Mouse (Mus musculus) splenic B cell, adult 2 months (primary cell): ENCODE results near the gene Ptov1.

Experiments
- DNase-seq: peaks from one replicate; pipeline ENCODE4 v3.0.0-alpha.2; 2011; ENCODE audit warnings: low read depth, low spot score
- H3K27me3 ChIP-seq: 2 replicates; pipeline ENCODE4 v1.6.1; 2012; ENCODE audit warnings: mild to moderate bottlenecking, low read length, moderate library complexity, mixed read lengths; ENCODE audit not compliant: control insufficient read depth, poor library complexity, insufficient read depth, severe bottlenecking
- H3K36me3 ChIP-seq: 2 replicates; pipeline ENCODE4 v1.6.1; 2012; ENCODE audit warnings: mild to moderate bottlenecking, low read length, moderate library complexity, mixed read lengths; ENCODE audit not compliant: control insufficient read depth, poor library complexity, insufficient read depth, severe bottlenecking

Gene Ptov1

GRCm38 (mm10) chr7:44869697-44870528 lies at the start of gene Ptov1:
Gene Ptov1 (minus strand): TSS chr7:44869788.
- Histone ChIP-seq H3K27me3 (no peaks in the 10 kb centered on the region), H3K36me3 (no peaks in the 10 kb centered on the region)
- DNase-seq, result peak; percentile 78

- Histone ChIP-seq H3K36me3 (no peaks in the 10 kb centered on the region), H3K27me3 (no peaks in the 10 kb centered on the region)
- no peak for DNase-seq
These were observed 49.5 kb upstream of the Ptov1 start for GRCm38 (mm10) chr7:44919127-44919526.

GRCm38 (mm10) chr7:44918219-44918618 lies 48.6 kb upstream of the Ptov1 start:
- no peak for DNase-seq
- Histone ChIP-seq H3K36me3 (peaks cover 2% of the 10 kb centered on the region; the same call in 1 of the 2 replicates), H3K27me3 (no peaks in the 10 kb centered on the region)

- no peaks in the 10 kb centered on the region for H3K27me3 ChIP-seq
- DNase-seq, result no peak
- peaks cover 2% of the 10 kb centered on the region; the same call in 1 of the 2 replicates for H3K36me3 ChIP-seq
These were observed 47.3 kb upstream of the Ptov1 start for GRCm38 (mm10) chr7:44916881-44917280.

- H3K27me3 ChIP-seq, result no peaks in the 10 kb centered on the region
- no peak for DNase-seq
- peaks cover 2% of the 10 kb centered on the region; the same call in 1 of the 2 replicates for H3K36me3 ChIP-seq
These were observed 46.6 kb upstream of the Ptov1 start for GRCm38 (mm10) chr7:44916191-44916590.

- no peak for DNase-seq
- Histone ChIP-seq H3K36me3 (peaks cover 2% of the 10 kb centered on the region; the same call in 1 of the 2 replicates), H3K27me3 (no peaks in the 10 kb centered on the region)
These were observed 45.7 kb upstream of the Ptov1 start for GRCm38 (mm10) chr7:44915314-44915713.

GRCm38 (mm10) chr7:44914396-44914795 lies 44.8 kb upstream of the Ptov1 start:
- peaks cover 4% of the 10 kb centered on the region for H3K36me3 ChIP-seq
- H3K27me3 ChIP-seq, result no peaks in the 10 kb centered on the region
- no peak for DNase-seq

- DNase-seq, result no peak
- Histone ChIP-seq H3K36me3 (peaks cover 8% of the 10 kb centered on the region), H3K27me3 (no peaks in the 10 kb centered on the region)
These were observed 39.3 kb upstream of the Ptov1 start for GRCm38 (mm10) chr7:44908706-44909476.

GRCm38 (mm10) chr7:44905430-44905829 lies 35.8 kb upstream of the Ptov1 start:
- H3K36me3 ChIP-seq, result peaks cover 7% of the 10 kb centered on the region
- no peak for DNase-seq
- H3K27me3 ChIP-seq, result no peaks in the 10 kb centered on the region

- DNase-seq, result peak; percentile 84
- H3K36me3 ChIP-seq, result peaks cover 2% of the 10 kb centered on the region
These were observed 31.7 kb upstream of the Ptov1 start for GRCm38 (mm10) chr7:44901230-44901722.

GRCm38 (mm10) chr7:44900632-44901031 lies 31.0 kb upstream of the Ptov1 start:
- H3K36me3 ChIP-seq, result peaks cover 2% of the 10 kb centered on the region
- no peaks in the 10 kb centered on the region for H3K27me3 ChIP-seq
- no peak for DNase-seq

More at GRCm38 (mm10) chr7:44901230-44901722, 31.7 kb upstream of the Ptov1 start:
- H3K27me3 ChIP-seq, result no peaks in the 10 kb centered on the region

GRCm38 (mm10) chr7:44898607-44899006 lies 29.0 kb upstream of the Ptov1 start:
- peak; percentile 26 for DNase-seq
- no peaks in the 10 kb centered on the region; the same call in 1 of the 2 replicates for H3K36me3 ChIP-seq
- H3K27me3 ChIP-seq, result no peaks in the 10 kb centered on the region

- Histone ChIP-seq H3K27me3 (no peaks in the 10 kb centered on the region), H3K36me3 (no peaks in the 10 kb centered on the region; the same call in 1 of the 2 replicates)
- no peak for DNase-seq
These were observed 26.9 kb upstream of the Ptov1 start for GRCm38 (mm10) chr7:44896499-44896898.

- peak; percentile 94 for DNase-seq
- Histone ChIP-seq H3K36me3 (no peaks in the 10 kb centered on the region; the same call in 1 of the 2 replicates), H3K27me3 (no peaks in the 10 kb centered on the region)
These were observed 26.2 kb upstream of the Ptov1 start, which contains the start of gene Fuz for GRCm38 (mm10) chr7:44895593-44896434. Gene Fuz (plus strand): TSS chr7:44896079.
